Mouse (Mus musculus) MEL (cell line): ENCODE data around the gene Phf21a. TPM values are rescaled to one million over a fixed set of nuclear protein-coding genes. Genes with fewer than 3 reads are reported as not detected.

ENCODE experiments used
- DNase-seq: peaks from one replicate; pipeline ENCODE4 v3.0.0; 2011; ENCODE audit warnings: low read depth, low spot score
- H3K27ac ChIP-seq: 2 replicates; pipeline ENCODE4 v1.5.1; 2012; ENCODE audit warnings: low read depth, mild to moderate bottlenecking, control low read depth, low read length, moderate library complexity; ENCODE audit not compliant: control insufficient read depth
- H3K27me3 ChIP-seq, 2 experiments: fragments of 150-350 bp in 1 of 2; sonication (generic) in 1 of 2; 2 replicates each; pipeline ENCODE4 v1.6.1; 2012; ENCODE audit warnings: low read length in 2 of 2, mild to moderate bottlenecking in 2 of 2, improper control_type of control experiment in 1 of 2, moderate library complexity in 1 of 2; ENCODE audit not compliant: insufficient read depth in 2 of 2, control insufficient read depth in 1 of 2
- H3K36me3 ChIP-seq, 2 experiments: 2 replicates each; pipeline ENCODE4 v1.6.1; 2012 to 2014; ENCODE audit warnings: low read length in 2 of 2, improper control_type of control experiment in 1 of 2, inconsistent platforms in 1 of 2, mild to moderate bottlenecking in 1 of 2; ENCODE audit not compliant: insufficient read depth in 2 of 2, control insufficient read depth in 1 of 2
- H3K4me1 ChIP-seq, 2 experiments: fragments of 150-350 bp in 1 of 2; sonication (generic) in 1 of 2; 2 replicates each; pipeline ENCODE4 v1.6.1; 2012; ENCODE audit warnings: low read length in 2 of 2, improper control_type of control experiment in 1 of 2, mild to moderate bottlenecking in 1 of 2; ENCODE audit not compliant: insufficient read depth in 2 of 2, control insufficient read depth in 1 of 2
- H3K4me3 ChIP-seq, 2 experiments: fragments of 150-350 bp in 1 of 2; sonication (generic) in 1 of 2; 2 replicates each; pipeline ENCODE4 v1.5.1; 2012; ENCODE audit warnings: low read depth in 2 of 2, low read length in 2 of 2, mild to moderate bottlenecking in 2 of 2, moderate library complexity in 2 of 2, control low read depth in 1 of 2, improper control_type of control experiment in 1 of 2; ENCODE audit not compliant: control insufficient read depth in 1 of 2, insufficient read depth in 1 of 2
- H3K79me2 ChIP-seq: 2 replicates; pipeline ENCODE4 v1.6.1; 2012; ENCODE audit warnings: mild to moderate bottlenecking, low read length, moderate library complexity; ENCODE audit not compliant: control insufficient read depth, poor library complexity, insufficient read depth
- H3K9ac ChIP-seq: 2 replicates; pipeline ENCODE4 v1.6.1; 2012; ENCODE audit warnings: low read depth, mild to moderate bottlenecking, control low read depth, low read length, moderate library complexity; ENCODE audit not compliant: control insufficient read depth, poor library complexity, severe bottlenecking
- H3K9me3 ChIP-seq: fragments of 150-350 bp; sonication (generic); replicated peaks from 2 replicates; pipeline ENCODE4 v1.6.1; 2012; ENCODE audit warnings: mild to moderate bottlenecking, low read length, improper control_type of control experiment, moderate library complexity; ENCODE audit not compliant: insufficient read depth
- CHD2 ChIP-seq: IDR thresholded peaks from 2 replicates; pipeline ENCODE4 v1.6.1; 2011; ENCODE audit warnings: low read length, improper control_type of control experiment
- CTCF ChIP-seq, 3 experiments: IDR thresholded peaks in 2 of 3; conservative IDR thresholded peaks in 1 of 3; 2 replicates each; pipeline ENCODE4 v1.5.1; 2011 to 2012; ENCODE audit warnings: low read length in 3 of 3, low read depth in 2 of 3, mild to moderate bottlenecking in 2 of 3, improper control_type of control experiment in 1 of 3, inconsistent platforms in 1 of 3, mixed read lengths in 1 of 3, moderate library complexity in 1 of 3; ENCODE audit not compliant: control insufficient read depth in 1 of 3, insufficient read depth in 1 of 3, poor library complexity in 1 of 3, severe bottlenecking in 1 of 3
- E2F4 ChIP-seq: IDR thresholded peaks from 2 replicates; pipeline ENCODE4 v1.6.1; 2011; ENCODE audit warnings: low read depth, low read length, improper control_type of control experiment, borderline replicate concordance
- EP300 ChIP-seq, 2 experiments: IDR thresholded peaks; 2 replicates each; pipeline ENCODE4 v1.6.1; 2011; ENCODE audit warnings: improper control_type of control experiment in 2 of 2, low read length in 2 of 2, low read depth in 1 of 2, mild to moderate bottlenecking in 1 of 2
- ETS1 ChIP-seq: IDR thresholded peaks from 2 replicates; pipeline ENCODE4 v1.6.1; 2012; ENCODE audit warnings: low read depth, mild to moderate bottlenecking, inconsistent platforms, low read length, improper control_type of control experiment, moderate library complexity
- GABPA ChIP-seq: IDR thresholded peaks from 2 replicates; pipeline ENCODE4 v1.6.1; 2012; ENCODE audit warnings: low read depth, mild to moderate bottlenecking, inconsistent platforms, low read length, improper control_type of control experiment, moderate library complexity
- GATA1 ChIP-seq: IDR thresholded peaks from 2 replicates; pipeline ENCODE4 v1.6.1; 2011; ENCODE audit warnings: low read depth, low read length, improper control_type of control experiment
- HCFC1 ChIP-seq: IDR thresholded peaks from 2 replicates; pipeline ENCODE4 v1.6.1; 2012; ENCODE audit warnings: low read depth, mild to moderate bottlenecking, inconsistent platforms, low read length, improper control_type of control experiment, moderate library complexity
- KAT2A ChIP-seq: conservative IDR thresholded peaks from 2 replicates; pipeline ENCODE4 v1.6.1; 2012; ENCODE audit warnings: low read depth, low read length, improper control_type of control experiment, inconsistent platforms
- MAX ChIP-seq: IDR thresholded peaks from 2 replicates; pipeline ENCODE4 v1.6.1; 2011; ENCODE audit warnings: low read length, improper control_type of control experiment
- MAZ ChIP-seq: IDR thresholded peaks from 2 replicates; pipeline ENCODE4 v1.6.1; 2012; ENCODE audit warnings: low read depth, mild to moderate bottlenecking, inconsistent platforms, low read length, improper control_type of control experiment
- MEF2A ChIP-seq: IDR thresholded peaks from 2 replicates; pipeline ENCODE4 v1.6.1; 2014; ENCODE audit warnings: low read depth, mild to moderate bottlenecking, inconsistent platforms, low read length, improper control_type of control experiment; ENCODE audit not compliant: poor library complexity, insufficient replicate concordance, severe bottlenecking; ENCODE audit errors: extremely low read depth
- MXI1 ChIP-seq: IDR thresholded peaks from 2 replicates; pipeline ENCODE4 v1.6.1; 2011; ENCODE audit warnings: mild to moderate bottlenecking, low read depth, low read length, improper control_type of control experiment
- MYB ChIP-seq: IDR thresholded peaks from 2 replicates; pipeline ENCODE4 v1.6.1; 2011; ENCODE audit warnings: mild to moderate bottlenecking, low read depth, low read length, improper control_type of control experiment
- MYC ChIP-seq: IDR thresholded peaks from 2 replicates; pipeline ENCODE4 v1.6.1; 2011; ENCODE audit warnings: low read depth, mild to moderate bottlenecking, low read length, improper control_type of control experiment, moderate library complexity
- NRF1 ChIP-seq: IDR thresholded peaks from 2 replicates; pipeline ENCODE4 v1.6.1; 2014; ENCODE audit warnings: low read depth, mild to moderate bottlenecking, inconsistent platforms, low read length, improper control_type of control experiment, moderate library complexity; ENCODE audit not compliant: poor library complexity, insufficient read depth, severe bottlenecking
- POLR2A ChIP-seq, 2 experiments: IDR thresholded peaks; 2 replicates each; pipeline ENCODE4 v1.6.1; 2011 to 2012; ENCODE audit warnings: low read length in 2 of 2, mild to moderate bottlenecking in 2 of 2, control low read depth in 1 of 2, improper control_type of control experiment in 1 of 2, low read depth in 1 of 2, moderate library complexity in 1 of 2; ENCODE audit not compliant: control insufficient read depth in 1 of 2, insufficient read depth in 1 of 2, poor library complexity in 1 of 2
- POLR2AphosphoS5 ChIP-seq: IDR thresholded peaks from 2 replicates; pipeline ENCODE4 v1.6.1; 2012; ENCODE audit warnings: low read depth, borderline replicate concordance, mild to moderate bottlenecking, inconsistent platforms, low read length, moderate library complexity, mixed read lengths
- RAD21 ChIP-seq: IDR thresholded peaks from 2 replicates; pipeline ENCODE4 v1.6.1; 2011; ENCODE audit warnings: mild to moderate bottlenecking, low read depth, low read length, improper control_type of control experiment
- RCOR1 ChIP-seq: IDR thresholded peaks from 2 replicates; pipeline ENCODE4 v1.6.1; 2012; ENCODE audit warnings: low read depth, mild to moderate bottlenecking, inconsistent platforms, low read length, improper control_type of control experiment
- SMC3 ChIP-seq: IDR thresholded peaks from 2 replicates; pipeline ENCODE4 v1.6.1; 2011; ENCODE audit warnings: low read depth, low read length, improper control_type of control experiment
- TBP ChIP-seq: IDR thresholded peaks from 2 replicates; pipeline ENCODE4 v1.8.0; 2011; ENCODE audit warnings: low read depth, low read length, improper control_type of control experiment
- TCF12 ChIP-seq: IDR thresholded peaks from 2 replicates; pipeline ENCODE4 v1.6.1; 2014; ENCODE audit warnings: low read depth, mild to moderate bottlenecking, inconsistent platforms, low read length, improper control_type of control experiment, moderate library complexity
- UBTF ChIP-seq: IDR thresholded peaks from 2 replicates; pipeline ENCODE4 v1.6.1; 2012; ENCODE audit warnings: low read depth, mild to moderate bottlenecking, inconsistent platforms, low read length, improper control_type of control experiment, moderate library complexity, borderline replicate concordance; ENCODE audit not compliant: insufficient read depth
- USF2 ChIP-seq, 2 experiments: IDR thresholded peaks; 2 replicates each; pipeline ENCODE4 v1.6.1; 2011 to 2012; ENCODE audit warnings: improper control_type of control experiment in 2 of 2, low read length in 2 of 2, borderline replicate concordance in 1 of 2, inconsistent platforms in 1 of 2, low read depth in 1 of 2, mild to moderate bottlenecking in 1 of 2; ENCODE audit not compliant: insufficient read depth in 1 of 2
- ZC3H11A ChIP-seq: IDR thresholded peaks from 2 replicates; pipeline ENCODE4 v1.6.1; 2012; ENCODE audit warnings: low read depth, mild to moderate bottlenecking, inconsistent platforms, low read length, improper control_type of control experiment
- ZKSCAN1 ChIP-seq: IDR thresholded peaks from 2 replicates; pipeline ENCODE4 v1.6.1; 2012; ENCODE audit warnings: low read depth, mild to moderate bottlenecking, inconsistent platforms, low read length, improper control_type of control experiment, moderate library complexity
- ZMIZ1 ChIP-seq: IDR thresholded peaks from 2 replicates; pipeline ENCODE4 v1.6.1; 2012; ENCODE audit warnings: low read depth, mild to moderate bottlenecking, inconsistent platforms, low read length, improper control_type of control experiment, moderate library complexity
- ZNF384 ChIP-seq: IDR thresholded peaks from 2 replicates; pipeline ENCODE4 v1.6.1; 2012; ENCODE audit warnings: low read depth, mild to moderate bottlenecking, inconsistent platforms, low read length, improper control_type of control experiment
- polyA plus RNA-seq, 2 experiments: library from polyadenylated mRNA; stranded (reverse) in 1 of 2; unstranded in 1 of 2; fragments of >175 nt in 1 of 2; fragments of >200 nt in 1 of 2; gene quantifications; 2 replicates each; pipeline versions ENCODE4 v1.2.1 to v1.2.4; 2012; ENCODE audit warnings: low replicate concordance in 2 of 2, low read depth in 1 of 2; ENCODE audit not compliant: insufficient read length in 2 of 2, insufficient read depth in 1 of 2, missing spikeins in 1 of 2
- total RNA-seq: library from RNA; depleted of rRNA; stranded (reverse); fragments of 300-350 nt; gene quantifications from 2 replicates; pipeline ENCODE4 v1.2.3, GENCODE M21; 2012

Gene Phf21a
- total and polyA plus RNA-seq, 3 experiments = 4.7 to 245 (median 15.6) TPM

DNA sequence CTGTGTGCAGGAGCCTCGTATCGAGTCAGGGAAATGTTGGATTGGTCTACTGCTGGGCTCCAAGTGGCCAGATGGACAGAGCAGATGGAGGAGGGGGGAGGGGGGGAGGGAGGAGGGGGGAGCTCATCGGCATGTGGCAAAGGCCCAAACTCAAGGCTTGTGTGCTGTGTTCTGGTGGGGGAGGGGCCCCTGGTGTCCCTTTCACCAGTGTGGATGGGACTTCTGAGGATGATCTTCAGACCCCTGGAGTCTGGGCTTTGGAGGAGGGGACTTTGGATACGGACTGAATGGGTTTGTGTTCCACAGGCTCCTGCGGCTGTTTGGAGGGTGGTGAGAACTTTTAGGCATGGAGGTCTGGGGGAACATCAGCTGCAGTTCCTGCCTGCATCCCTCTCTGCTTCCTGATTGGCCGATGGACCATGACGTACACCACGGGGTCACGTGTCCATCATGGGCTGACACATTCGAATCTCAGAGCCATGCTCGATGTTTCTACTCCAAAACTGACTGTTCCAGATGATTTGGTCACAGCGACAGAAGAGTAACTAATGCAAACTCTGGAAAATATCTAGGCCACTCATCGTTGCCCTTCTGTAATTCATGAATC lies 16.7 kb upstream of the Phf21a start:
- Histone ChIP-seq H3K27me3 (peaks cover 19 to 22% of the 10 kb centered on the region in 2 experiments), H3K4me1 (no peaks in the 10 kb centered on the region), H3K27ac (no peak overlapping the region), H3K79me2 (no peaks in the 10 kb centered on the region), H3K9me3 (no peaks in the 10 kb centered on the region), H3K9ac (no peak overlapping the region), H3K36me3 (no peaks in the 10 kb centered on the region), H3K4me3 (no peak overlapping the region)
- no peak for DNase-seq
- TF ChIP-seq POLR2AphosphoS5 = no peak
- no peak for TF ChIP-seq ETS1
- no peak for TF ChIP-seq TBP
- no peak for TF ChIP-seq HCFC1
- no peak for TF ChIP-seq POLR2A (IDR thresholded peaks at IDR 0.05; ENCODE audit: control insufficient read depth in 1 of 2, insufficient read depth in 1 of 2, low read depth in 1 of 2, low read length in 2 of 2, poor library complexity in 1 of 2)
- no peak for TF ChIP-seq ZMIZ1
- no peak for TF ChIP-seq E2F4
- no peak for TF ChIP-seq ZC3H11A
- no peak for TF ChIP-seq MEF2A
- TF ChIP-seq UBTF = no peak
- no peak for TF ChIP-seq NRF1
- no peak for TF ChIP-seq EP300 (IDR thresholded peaks at IDR 0.05; ENCODE audit: low read depth in 1 of 2, low read length in 2 of 2)
- TF ChIP-seq KAT2A = no peak
- no peak for TF ChIP-seq MYC
- no peak for TF ChIP-seq SMC3
- no peak for TF ChIP-seq ZKSCAN1
- no peak for TF ChIP-seq ZNF384
- TF ChIP-seq MXI1 = no peak
- no peak for TF ChIP-seq MAX
- TF ChIP-seq RAD21 = no peak

DNA sequence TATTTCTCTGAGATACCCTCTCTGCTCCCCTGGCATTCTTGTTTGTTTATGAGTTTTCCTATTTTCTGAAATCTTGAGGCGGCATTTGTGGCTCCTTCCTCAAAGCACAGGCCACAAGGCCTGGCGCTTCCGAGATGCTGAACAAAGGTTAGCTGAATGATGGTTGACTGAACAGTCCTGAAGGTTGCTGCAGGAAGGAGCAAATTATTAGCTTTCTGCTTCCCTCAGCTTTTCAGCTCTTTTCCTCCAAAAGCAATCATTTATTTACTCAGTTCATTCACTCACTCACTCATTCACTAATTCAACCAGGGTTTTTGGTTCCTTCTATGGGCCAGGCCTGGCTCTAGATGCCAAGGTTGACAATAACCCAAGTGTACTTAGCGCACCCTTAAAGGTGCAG lies 10.7 kb upstream of the Phf21a start:
- Histone ChIP-seq H3K27me3 (peaks cover 10 to 21% of the 10 kb centered on the region in 2 experiments), H3K27ac (no peak overlapping the region), H3K36me3 (no peaks in the 10 kb centered on the region), H3K9ac (no peak overlapping the region), H3K79me2 (no peaks in the 10 kb centered on the region), H3K9me3 (no peaks in the 10 kb centered on the region), H3K4me1 (no peaks in the 10 kb centered on the region), H3K4me3 (no peak overlapping the region)
- TF ChIP-seq USF2 (IDR thresholded peaks at IDR 0.05; ENCODE audit: borderline replicate concordance in 1 of 2, insufficient read depth in 1 of 2, low read depth in 1 of 2, low read length in 2 of 2) (no peak), ZKSCAN1 (no peak), RAD21 (no peak), GABPA (no peak), POLR2A (IDR thresholded peaks at IDR 0.05; ENCODE audit: control insufficient read depth in 1 of 2, insufficient read depth in 1 of 2, low read depth in 1 of 2, low read length in 2 of 2, poor library complexity in 1 of 2) (no peak), POLR2AphosphoS5 (no peak), MYC (no peak), ZMIZ1 (no peak), GATA1 (no peak), CHD2 (no peak), MEF2A (no peak), TBP (no peak), MAZ (no peak), RCOR1 (no peak), TCF12 (no peak), CTCF (IDR thresholded peaks at IDR 0.05 in 2 of 3, conservative IDR thresholded peaks at IDR 0.05 in 1 of 3; ENCODE audit: control insufficient read depth in 1 of 3, insufficient read depth in 1 of 3, low read depth in 2 of 3, low read length in 3 of 3, poor library complexity in 1 of 3, severe bottlenecking in 1 of 3) (no peak), MYB (no peak)
- no peak for DNase-seq
